Mouse (Mus musculus): ENCODE results near the gene Bcl7c.
"Not testable (repeated sequence)": the region's sequence is repeated elsewhere in the genome, so short reads cannot be mapped to it uniquely, and the experiment has no call there.

Gene Bcl7c

DNA sequence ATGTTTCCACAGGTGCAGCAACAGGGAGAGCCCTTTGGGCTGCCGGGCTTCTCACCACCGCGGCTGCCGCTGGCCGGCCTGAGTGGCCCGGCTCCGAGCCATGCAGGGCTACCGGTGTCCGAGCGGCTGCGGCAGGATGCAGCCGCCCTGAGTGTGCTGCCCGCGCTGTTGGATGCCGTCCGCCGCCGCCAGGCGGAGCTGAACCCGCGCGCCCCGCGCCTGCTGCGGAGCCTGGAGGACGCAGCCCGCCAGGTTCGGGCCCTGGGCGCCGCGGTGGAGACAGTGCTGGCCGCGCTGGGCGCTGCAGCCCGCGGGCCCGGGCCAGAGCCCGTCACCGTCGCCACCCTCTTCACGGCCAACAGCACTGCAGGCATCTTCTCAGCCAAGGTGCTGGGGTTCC, 8.3 kb upstream of the Bcl7c start:
- peak; percentile 57 to 67 for DNase-seq (ENCODE audit: low spot score in 2 of 2)

DNA sequence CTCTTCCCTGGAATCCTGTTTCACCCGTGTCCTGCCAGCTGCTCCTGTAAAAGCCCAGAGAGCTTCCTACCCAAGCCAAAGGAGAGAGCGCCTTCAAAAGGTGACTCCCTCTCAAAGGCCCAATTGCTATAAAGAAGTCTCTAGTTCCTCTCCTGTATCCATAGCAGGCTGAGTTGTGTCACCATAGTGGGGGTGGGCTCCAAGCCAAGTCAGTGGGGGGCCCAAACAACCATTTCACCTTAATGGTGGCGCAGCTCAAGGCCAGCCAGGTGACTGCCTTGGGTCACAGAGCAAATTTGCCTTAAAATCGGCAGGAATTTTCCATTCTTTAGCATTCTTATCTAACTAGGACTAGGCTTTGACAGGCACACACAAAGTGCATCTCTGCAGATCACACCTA, 6.1 kb upstream of the Bcl7c start:
- DNase-seq (ENCODE audit: low spot score in 2 of 2) = no peak

DNA sequence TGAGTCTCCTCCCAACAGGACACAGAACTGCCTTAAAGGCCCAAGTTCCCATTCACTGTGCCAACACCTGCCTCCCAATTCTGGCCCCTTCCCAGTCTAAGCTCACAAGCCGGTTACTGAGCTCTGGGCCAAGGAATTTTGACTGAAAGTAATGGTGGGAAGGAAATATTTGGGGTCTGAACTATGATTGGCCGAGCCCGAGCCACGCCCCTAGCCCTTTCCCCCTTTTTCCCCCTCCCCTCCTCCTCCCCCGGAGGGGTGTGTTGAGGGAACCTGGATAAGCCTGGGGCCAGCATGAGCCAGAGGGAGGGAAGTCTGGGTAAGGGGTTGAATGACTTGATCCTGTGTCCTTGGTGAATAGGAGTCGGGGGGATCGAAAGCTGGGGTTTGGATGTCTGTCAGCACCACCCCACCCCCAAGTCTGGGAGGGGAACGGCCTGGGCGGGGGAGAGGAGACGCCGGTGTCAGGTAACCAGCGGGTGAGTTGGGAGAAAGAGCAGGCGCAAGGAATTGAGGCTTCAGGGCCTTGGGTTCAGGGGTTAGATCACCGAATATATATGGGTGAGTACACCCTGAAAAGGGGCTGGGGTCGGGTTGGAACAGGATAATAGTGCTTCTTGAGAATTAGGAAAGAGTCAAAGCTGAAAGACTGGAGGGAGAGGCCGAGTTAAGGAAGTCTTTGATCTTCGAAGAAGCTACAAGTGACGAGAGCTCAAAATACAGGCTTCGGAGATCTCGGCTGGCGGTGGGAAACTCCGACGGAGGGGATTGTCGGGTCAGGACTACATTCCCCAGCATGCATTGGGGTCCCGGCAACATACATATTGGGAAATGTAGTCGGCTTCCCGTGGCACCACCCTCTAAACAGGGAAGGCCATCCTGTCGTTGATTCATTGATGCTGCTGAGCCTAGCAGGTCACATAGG, 4.0 kb upstream of the Bcl7c start, which contains the start of gene Ctf1:
Ctf1 (plus strand) TSS at position 276 of the 925 bp plus-strand sequence.
- peak; percentile 64 to 77 for DNase-seq (ENCODE audit: low spot score in 2 of 2)

DNA sequence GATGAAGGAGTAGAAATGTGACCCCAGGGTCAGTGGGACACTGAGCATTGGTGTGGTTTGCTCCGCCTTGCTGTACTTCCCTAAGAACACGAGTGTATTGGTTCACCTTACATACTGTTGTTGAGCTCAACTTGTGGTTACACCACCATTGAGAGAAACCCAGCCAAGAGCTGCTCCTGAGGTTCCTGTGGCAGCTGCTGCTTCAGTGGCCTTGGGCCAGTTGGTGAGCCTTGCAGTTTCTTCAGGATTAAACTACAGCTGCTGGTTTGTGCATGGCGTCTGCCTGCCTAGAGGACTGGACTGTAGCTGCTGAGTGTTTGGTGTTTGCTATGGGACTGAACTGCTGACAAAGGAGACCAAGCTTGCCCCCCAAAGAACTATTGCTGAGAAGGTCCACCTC, 2.7 kb upstream of the Bcl7c start:
- DNase-seq (ENCODE audit: low spot score in 2 of 2) = no peak

DNA sequence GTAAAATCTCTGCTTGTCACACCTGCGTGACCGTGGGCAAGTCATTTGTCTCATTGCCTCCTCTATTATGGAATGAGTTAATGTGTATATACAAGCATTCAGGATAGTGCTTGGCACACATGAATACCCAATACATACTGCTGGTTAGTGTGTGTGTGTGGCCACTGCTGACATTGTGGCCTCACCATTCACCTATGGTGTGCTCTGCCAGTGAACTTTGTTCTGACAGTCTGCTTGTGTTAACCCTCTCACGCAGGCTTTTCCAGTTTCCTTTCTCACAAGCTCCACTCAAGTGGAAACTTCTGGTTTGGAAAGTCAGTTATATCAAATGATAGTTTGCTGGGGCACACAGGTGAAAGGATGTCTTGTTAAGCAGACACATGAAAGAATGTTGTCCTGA, 2.3 kb upstream of the Bcl7c start:
- no peak for DNase-seq (ENCODE audit: low spot score in 2 of 2)

DNA sequence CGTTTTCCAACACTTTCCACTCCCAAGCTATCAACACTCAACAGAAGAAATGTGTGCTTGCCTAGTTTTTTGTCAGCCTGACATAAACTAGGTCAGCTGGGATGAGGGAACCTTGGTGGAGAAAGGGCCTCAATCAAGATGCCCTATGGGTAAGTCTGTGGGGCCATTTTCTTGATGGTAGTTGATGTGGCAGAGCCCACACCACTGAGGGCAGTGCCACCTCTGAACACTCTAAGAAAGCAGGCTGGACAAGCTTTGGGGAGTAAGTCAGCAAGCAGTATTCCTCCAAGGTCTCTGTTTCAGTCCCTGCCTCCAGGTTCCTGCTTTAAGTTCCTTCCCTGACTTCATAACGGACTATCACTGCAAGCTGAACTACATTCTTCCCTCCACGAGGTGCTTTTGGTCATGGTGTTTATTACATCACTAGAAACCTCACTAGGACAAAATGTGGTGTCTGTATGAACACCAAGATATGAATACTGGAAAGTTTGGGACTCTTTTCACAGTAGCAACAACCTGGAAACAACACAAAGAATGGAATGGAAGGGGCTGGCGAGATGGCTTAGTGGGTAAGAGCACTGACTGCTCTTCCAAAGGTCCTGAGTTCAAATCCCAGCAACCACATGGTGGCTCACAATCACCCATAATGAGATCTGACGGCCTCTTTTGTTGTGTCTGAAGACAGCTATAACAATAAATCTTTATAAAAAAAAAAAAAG, 687 bp upstream of the Bcl7c start:
- DNase-seq (ENCODE audit: low spot score in 2 of 2) = no peak

DNA sequence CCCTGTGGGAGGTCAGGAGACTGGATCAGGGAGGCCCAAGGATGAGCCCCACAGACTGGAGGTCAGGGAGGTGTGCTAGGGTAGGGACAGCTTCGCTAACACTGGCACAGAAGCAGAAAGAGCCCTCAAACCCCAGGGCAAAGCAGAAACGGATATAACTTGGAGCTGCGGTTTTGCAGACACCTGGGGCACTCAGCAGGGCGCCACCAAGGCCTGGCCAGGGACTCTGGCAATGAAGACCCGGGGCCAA, 851 bp downstream of the Bcl7c start:
- no peak for DNase-seq (ENCODE audit: low spot score in 2 of 2)

DNA sequence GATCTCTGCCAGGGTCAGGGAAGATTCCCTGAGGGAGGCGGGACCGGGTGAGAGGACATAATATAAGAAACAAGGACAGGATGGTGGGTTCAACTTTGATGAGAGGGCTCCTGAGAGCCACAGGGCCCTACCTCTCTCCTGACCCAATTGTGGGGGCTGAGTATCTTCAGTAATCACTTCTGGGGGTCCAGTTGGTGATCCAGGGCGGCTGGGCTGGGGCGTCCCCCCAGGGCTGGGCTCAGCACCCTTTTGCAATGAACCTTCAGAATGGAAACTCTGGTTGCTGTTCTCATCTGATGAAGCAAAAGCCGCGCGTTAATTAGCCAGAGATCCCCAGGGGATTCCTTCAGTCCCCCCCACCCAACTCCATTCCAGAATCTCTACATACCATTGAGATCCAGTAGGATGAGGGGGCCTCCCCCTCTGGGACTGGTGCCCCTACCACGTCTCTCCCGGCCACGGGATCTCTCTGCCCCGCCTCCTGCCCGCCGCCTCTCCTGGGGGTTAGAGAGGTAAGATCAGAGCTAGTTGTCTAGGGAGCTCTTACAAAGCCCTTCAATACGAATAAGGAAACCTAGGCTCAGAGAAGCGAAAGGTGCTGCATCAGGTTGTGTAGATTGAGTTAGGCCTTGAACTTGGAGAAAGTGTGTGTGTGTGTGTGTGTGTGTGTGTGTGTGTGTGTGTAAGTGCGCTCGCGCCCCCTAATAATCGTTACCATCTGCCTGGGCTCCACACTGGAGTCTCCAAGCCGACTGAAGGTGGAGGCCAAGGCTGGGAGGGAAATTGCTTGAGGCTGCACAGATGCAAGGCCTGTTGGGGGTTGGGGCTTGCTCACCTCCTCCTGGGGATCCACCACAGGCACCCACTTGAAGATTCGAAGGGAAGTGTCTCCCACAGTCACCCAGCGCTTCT, 1.4 kb downstream of the Bcl7c start:
- no peak for DNase-seq (ENCODE audit: low spot score in 2 of 2)

DNA sequence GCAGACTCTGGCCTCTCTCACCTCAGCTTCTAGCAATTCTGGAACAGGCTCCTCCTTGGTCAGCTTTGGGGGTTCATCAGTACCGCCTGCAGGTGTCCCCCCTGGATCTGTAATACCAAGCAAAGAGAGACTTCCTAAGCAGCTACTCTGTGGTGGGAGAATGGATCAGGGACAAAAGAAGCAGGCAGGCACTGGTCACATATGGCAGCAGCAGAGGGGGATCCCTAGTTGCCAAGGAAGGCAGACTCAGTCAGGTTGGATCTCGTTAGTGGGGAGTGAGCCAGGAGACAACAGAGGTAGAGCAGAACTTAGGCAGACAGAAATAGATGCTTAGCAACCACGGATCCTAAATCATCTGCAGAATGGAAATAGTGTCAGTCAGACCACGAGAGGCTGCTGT, 3.0 kb downstream of the Bcl7c start:
- DNase-seq (ENCODE audit: low spot score in 2 of 2) = no peak

DNA sequence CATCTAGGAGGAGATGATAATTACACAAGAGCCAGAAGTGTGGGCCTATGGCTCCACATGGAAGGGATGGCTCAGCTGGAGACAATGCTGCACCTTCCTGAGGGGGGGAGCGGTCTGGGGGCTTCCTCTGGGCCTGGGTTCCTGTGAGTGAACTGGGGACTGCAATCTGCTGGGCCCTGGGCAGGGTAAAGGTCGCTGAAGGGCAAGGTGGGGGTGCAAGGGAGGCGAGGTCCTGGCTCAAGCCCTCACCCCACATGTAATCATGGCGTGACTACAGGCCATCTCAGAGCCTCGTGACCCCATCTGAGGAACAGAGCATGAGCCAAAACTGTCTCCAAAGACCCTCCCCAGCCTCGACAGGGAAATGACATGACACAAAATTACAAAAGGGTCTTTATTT, 4.1 kb downstream of the Bcl7c start:
- no peak for DNase-seq (ENCODE audit: low spot score in 2 of 2)

DNA sequence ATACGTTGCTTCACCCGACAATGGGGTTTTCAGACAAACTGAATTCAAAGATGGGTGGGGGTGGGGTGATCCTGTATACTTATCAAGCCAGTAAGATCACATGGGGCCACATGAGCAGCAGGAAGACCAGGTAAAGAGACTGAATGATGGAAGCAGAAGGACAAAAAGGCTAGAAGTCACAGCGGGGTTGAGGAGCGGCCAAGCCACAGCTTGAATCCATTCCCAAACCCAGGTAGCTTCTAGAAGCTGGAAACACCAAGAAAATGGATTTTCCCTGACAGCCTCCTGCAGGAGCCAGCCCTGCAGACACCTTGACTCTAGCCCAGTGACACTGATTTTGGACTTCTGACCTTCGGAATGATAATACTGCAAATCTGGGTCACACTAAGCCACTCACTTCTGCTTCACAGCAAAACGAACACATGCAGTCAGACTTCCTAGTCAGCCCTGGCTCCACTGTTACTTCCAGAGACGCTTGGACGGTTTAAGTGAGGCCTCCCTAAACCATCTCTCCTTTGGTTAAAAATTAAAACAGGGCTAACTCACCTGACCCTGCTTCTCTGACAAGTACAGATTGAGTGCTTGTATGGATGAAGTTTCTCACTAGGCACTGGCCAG, 5.1 kb downstream of the Bcl7c start:
- no peak for DNase-seq (ENCODE audit: low spot score in 2 of 2)

DNA sequence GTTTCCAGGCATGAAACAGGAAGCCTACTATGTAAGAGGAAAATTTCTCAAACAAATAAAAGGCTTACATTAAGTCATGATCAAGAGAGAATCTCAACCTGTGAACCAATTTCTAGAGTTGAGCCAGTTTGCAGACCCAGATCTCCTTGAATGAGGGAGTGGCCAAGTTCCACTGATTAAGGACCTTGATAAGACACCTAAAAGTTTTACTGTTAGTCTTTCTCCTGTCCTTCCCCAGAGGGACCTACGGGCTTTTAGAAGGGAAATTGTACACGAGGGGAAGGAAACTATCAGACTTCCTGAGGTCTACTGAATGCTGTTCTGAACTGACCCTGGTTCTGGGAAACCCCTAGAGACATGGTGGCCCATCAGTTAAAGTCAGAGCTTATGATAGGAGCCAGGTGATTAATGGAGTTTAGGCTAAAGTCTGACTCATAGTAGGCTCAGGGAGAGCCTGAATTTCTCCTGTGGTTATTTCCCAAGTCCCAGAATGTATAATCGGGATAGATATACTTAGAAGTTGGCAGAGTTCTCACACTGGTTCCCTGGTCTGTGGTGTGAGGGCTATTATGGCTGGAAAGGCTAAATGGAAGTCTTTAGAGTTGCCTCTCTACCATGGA, 7.9 kb downstream of the Bcl7c start:
- DNase-seq (ENCODE audit: low spot score in 2 of 2) = no peak

DNA sequence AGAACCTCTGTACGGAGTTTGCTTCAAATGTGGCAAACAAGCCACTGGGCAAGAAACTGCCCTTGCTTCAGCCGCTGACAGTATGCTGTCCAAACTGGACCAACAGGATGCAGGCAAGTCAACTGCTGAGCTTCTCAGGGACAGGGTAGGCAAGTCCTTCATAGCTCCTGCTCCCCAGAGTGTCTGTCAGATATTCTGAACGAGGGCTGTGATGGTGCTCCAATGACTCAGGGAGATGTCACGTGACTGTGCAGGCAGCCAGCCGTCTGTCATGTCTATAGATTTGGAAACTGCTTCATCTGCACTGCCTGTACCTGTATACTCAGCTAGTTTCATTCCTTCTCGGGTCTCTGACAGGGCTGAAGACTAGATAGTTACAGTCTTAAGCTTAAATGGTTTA, 9.7 kb downstream of the Bcl7c start:
- peak in 1 of 2 experiments; percentile 29 for DNase-seq (ENCODE audit: low spot score in 2 of 2)

DNA sequence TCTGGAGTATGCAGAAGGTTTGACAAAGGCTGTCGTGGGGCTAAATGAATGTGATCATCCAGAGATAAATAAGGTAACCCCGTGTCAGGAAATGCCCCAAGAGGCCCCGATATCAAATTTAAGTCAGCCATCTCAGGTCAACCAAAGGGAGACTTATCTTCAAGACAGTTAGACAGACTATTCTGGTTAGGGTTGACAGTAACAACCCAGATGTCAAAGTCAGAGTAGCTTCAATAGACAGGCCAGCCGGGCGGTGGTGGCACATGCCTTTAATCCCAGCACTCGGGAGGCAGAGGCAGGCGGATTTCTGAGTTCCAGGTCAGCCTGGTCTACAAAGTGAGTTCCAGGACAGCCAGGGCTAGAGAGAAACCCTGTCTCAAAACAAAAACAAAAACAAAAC, 15.0 kb downstream of the Bcl7c start:
- not testable (repeated sequence) for DNase-seq (ENCODE audit: low spot score in 2 of 2)

DNA sequence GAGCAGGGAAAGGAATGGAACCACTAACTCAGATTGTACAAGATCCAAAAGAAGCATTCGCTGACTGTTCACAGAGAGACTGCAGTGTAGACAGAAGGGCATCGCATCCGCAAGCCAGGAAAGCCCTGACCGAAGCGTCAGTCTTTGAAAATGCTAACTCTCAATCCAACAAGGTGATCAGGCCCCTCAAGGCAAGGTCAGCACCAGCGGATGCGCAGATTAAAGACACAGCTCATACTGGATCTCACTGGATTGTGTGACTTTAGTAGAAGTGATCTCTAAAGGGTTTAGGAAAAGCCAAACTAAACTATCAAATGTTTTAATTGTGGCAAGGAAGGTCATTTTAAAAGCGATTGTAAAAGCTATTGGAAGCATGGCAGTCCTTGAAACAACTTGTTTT, 15.4 kb downstream of the Bcl7c start:
- DNase-seq (ENCODE audit: low spot score in 2 of 2) = no peak

DNA sequence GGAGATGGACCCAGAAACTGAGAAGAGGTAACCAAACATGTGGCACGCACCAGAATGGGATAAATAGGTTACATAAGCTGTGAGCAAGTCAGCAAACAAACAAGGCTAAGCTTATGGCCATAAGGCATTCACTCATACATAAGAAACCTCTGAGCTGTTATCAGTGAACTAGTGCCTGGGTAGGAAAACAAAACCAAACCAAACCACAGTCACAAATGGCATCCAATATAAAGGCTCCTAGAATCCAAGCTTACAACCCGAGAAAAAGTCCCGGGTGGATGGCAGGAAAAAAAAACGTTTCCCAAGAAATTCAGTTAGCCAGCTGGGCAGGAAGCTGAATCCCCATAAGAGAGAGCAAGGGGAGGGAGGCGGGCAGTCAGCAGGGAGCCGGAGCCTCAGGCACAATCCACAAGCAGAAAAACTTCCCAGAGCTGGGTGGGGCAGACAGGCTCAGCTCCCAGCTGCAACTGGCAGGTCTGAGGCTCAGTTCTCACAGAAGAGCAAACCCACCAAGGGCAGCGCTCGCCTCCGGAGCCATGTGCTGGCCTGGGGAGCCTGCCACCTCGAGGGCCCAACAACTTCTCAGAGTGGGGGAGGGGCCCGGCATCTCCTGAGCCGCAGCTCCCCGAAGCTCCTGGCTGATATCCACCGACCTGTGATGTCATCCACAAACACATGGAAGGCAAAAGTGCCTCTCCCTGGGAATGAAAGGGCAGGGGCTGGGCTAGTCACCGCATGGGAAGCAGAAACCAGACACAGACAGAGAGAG, 17.3 kb downstream of the Bcl7c start:
- peak; percentile 42 to 46 for DNase-seq (ENCODE audit: low spot score in 2 of 2)

DNA sequence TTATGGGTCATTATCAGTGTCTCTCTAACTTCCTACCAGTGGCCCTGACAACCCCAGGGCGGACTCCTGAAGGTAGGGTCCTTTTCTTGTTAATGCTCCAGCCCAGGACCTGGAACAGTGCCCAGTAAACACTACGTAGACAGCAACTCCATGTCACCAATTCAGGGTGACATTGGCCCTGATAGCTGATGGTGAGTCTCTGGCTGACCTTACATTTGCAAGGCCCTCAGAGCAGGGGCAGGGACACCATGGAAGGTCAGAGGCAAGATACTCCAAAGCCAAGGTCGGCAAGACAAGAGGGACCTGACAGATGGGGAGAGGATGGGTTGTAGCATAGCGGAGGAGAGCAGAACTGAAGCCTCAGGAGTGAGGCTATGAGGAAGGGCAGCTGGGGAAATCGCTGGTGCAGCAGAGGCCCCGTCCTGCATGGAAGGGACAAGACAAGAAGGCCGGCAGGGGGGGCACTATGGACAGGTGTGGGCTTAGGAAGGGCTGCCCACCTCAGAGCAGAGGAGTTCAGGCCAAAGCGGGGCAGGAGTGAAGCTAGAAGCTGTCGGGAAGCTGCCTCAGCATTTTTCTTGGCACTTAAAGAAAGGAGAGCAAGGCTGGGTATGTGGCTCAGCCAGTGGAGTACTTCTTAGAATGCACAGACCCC, 19.0 kb downstream of the Bcl7c start:
- no peak for DNase-seq (ENCODE audit: low spot score in 2 of 2)

DNA sequence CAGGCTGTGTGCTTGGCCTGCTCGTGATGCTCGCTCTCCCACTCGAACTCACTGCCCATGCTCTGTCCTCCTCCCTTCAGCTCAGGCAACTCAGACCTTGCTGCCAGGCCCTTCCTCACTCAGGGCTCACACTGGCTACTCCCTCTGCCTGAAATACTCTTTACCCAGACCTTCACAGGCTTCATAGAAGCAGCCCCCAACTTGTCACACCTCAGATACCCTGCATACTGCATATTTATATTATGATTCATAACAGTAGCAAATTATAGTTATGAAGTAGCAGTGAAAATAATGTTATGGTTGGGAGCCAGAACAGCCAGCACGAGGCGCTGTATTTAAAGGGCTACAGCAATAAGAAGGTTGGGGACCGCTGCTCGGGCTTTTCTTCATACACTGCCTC, 19.8 kb downstream of the Bcl7c start:
- peak; percentile 38 to 39 for DNase-seq (ENCODE audit: low spot score in 2 of 2)

DNA sequence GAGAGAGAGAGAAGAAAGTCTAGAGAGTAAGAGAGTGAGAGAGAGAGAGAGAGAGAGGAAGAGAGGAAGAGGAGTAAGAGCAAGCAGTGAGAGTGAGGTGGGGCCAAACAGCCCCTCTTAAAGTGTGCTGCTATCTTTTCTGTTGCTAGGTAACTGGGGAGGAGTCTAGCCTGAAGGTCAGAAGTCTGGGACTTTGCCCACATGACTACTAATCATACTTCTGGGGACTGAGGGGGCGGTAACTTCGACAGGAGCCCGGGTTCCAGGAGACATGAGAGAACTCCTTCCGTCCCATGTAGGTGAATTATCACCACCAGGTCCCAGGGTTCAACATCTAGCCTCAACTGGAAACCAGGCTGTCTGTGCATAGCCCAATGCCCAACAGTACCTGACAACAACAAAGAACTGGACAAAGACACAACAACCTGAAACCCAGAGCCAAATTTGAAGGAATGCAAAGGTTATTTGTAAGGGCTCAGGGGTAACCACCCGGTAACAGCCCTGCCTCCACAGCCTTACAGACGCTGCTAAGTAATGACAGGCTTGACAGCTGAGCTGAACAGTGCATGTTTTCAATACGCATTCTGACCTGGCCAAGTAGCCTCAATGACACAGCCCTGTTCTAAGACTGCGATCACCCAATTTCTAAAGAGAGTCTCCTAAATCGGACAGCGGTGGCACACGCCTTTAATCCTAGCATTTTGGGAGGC, 21.8 kb downstream of the Bcl7c start:
- no peak for DNase-seq (ENCODE audit: low spot score in 2 of 2)

Measured in frontal cortex, postnatal 36 days (tissue).